ENCODE assay signal across 17 mouse cellular contexts in genomic region chr1:38848451-38849289, GRCm38 (mm10). TPM values are rescaled to one million over a fixed set of nuclear protein-coding genes. Genes with fewer than 3 reads are reported as not detected.
DNase-seq lines count a peak whose midpoint lies in the region; ATAC-seq lines count a peak whose summit lies in the region.
"Had no signal": no experiment of that assay in that cellular context is flagged by ENCODE, and none has a peak within 500 bp of the region (broad histone marks: within the 10 kb centered on the region; RNA-seq: fewer than 3 reads in every experiment).

No protein-coding gene starts in this region.

- WGBS in hindbrain, embryonic 12.5 days = 14% methylated on average over 2 of the region's 2 CpGs
- 27% methylated on average over 2 of the region's 2 CpGs for WGBS in midbrain, embryonic 13.5 days

- peaks cover 14% of the 10 kb centered on the region for H3K4me1 ChIP-seq in hindbrain, embryonic 12.5 days
- peaks cover 23% of the 10 kb centered on the region for H3K4me1 ChIP-seq in midbrain, embryonic 13.5 days (replicated peaks)
- H3K4me1 ChIP-seq: heart, embryonic 13.5 days had no signal

- peak overlapping the region; percentile 42; the same call in 1 of the 2 replicates for H3K4me2 ChIP-seq in hindbrain, embryonic 12.5 days (replicated peaks)
- peak overlapping the region; percentile 45; the same call in 1 of the 2 replicates for H3K4me2 ChIP-seq in midbrain, embryonic 13.5 days (replicated peaks)
- H3K4me2 ChIP-seq: heart, embryonic 13.5 days had no signal

- DNase-seq in right cerebral cortex, adult 18-20 months = peak; percentile 46
- no peak for DNase-seq in right cerebral cortex, postnatal 4 days
- peak; percentile 58 for DNase-seq in telencephalon, adult 2 months (ENCODE audit: low read depth, low spot score)
- DNase-seq in natural killer cell, adult 2 months (ENCODE audit: low spot score in 2 of 2) = no peak
- no peak for DNase-seq in cerebellum, postnatal 4 days (ENCODE audit: low spot score in 2 of 2)
- DNase-seq in gastrocnemius, postnatal 36 days = no peak
- DNase-seq: adrenal gland, adult 2 months; gastrocnemius, adult 2 months; spleen, adult 18-20 months had no signal

- peaks cover 20% of the 10 kb centered on the region; the same call in 1 of the 2 replicates for H3K27me3 ChIP-seq in hindbrain, embryonic 12.5 days
- H3K27me3 ChIP-seq in midbrain, embryonic 13.5 days = 0 out of 2 replicates have a peak, but pooled peaks cover 2% of the 10 kb centered on the region

- ATAC-seq in hindbrain, embryonic 12.5 days (ENCODE audit: low FRiP score) = peak; percentile 49
- peak; percentile 60 for ATAC-seq in midbrain, embryonic 13.5 days
- ATAC-seq: CD4-positive, CD25-positive, alpha-beta regulatory T cell, adult 4 months; inflammation-experienced regulatory T-cells, adult 6 months; lung, postnatal 0 days; Patski had no signal

- intact Hi-C loops in gastrocnemius, postnatal 36 days (cut with DNase I) = no loop called here

- H3K4me3 ChIP-seq in hindbrain, embryonic 12.5 days = no peak overlapping the region
- H3K4me3 ChIP-seq in midbrain, embryonic 13.5 days (replicated peaks) = no peak overlapping the region
- H3K4me3 ChIP-seq: gastrocnemius, adult 2 months; heart, embryonic 13.5 days had no signal

- no peaks in the 10 kb centered on the region for H3K36me3 ChIP-seq in hindbrain, embryonic 12.5 days
- no peaks in the 10 kb centered on the region for H3K36me3 ChIP-seq in midbrain, embryonic 13.5 days
- H3K36me3 ChIP-seq: heart, embryonic 13.5 days had no signal

- no peak overlapping the region for H3K27ac ChIP-seq in hindbrain, embryonic 12.5 days
- peak overlapping the region; percentile 85 for H3K27ac ChIP-seq in midbrain, embryonic 13.5 days
- H3K27ac ChIP-seq: gastrocnemius, adult 2 months; heart, embryonic 13.5 days had no signal

- no peaks in the 10 kb centered on the region for H3K9me3 ChIP-seq in hindbrain, embryonic 12.5 days (replicated peaks)
- no peaks in the 10 kb centered on the region for H3K9me3 ChIP-seq in midbrain, embryonic 13.5 days
- H3K9me3 ChIP-seq: heart, embryonic 13.5 days had no signal

- no peak overlapping the region for H3K9ac ChIP-seq in hindbrain, embryonic 12.5 days
- no peak overlapping the region for H3K9ac ChIP-seq in midbrain, embryonic 13.5 days (replicated peaks)
- H3K9ac ChIP-seq: heart, embryonic 13.5 days had no signal

RNA-seq across cellular contexts. Expression of gene Lonrf2, which starts 12.2 kb away (rescaled TPM):
- polyA plus RNA-seq in hindbrain, embryonic 12.5 days (2016; fragmentation: Nextera tagmentation; extraction: Ambion mirVana) = 7.6 and 8.2 TPM in 2 replicates
- polyA plus RNA-seq in midbrain, embryonic 13.5 days (2015; fragmentation: Nextera tagmentation; extraction: Ambion mirVana) = 12.5 and 14.1 TPM in 2 replicates
- total RNA-seq in gastrocnemius, postnatal 36 days (2021) = under 1 TPM; 0.28 to 0.42 TPM
- total RNA-seq: liver, adult 2 months had no signal
- polyA plus RNA-seq: CD4-positive, CD25-positive, alpha-beta regulatory T cell, adult 4 months; inflammation-experienced regulatory T-cells, adult 6 months; liver, adult 2 months had no signal

RNA-seq across cellular contexts. Expression of gene Chst10, which starts 49.3 kb away (rescaled TPM):
- 31.0 and 32.4 TPM in 2 replicates for polyA plus RNA-seq in hindbrain, embryonic 12.5 days (2016; fragmentation: Nextera tagmentation; extraction: Ambion mirVana)
- polyA plus RNA-seq in midbrain, embryonic 13.5 days (2015; fragmentation: Nextera tagmentation; extraction: Ambion mirVana) = 45.9 and 46.6 TPM in 2 replicates
- under 1 TPM; 0.10 to 0.28 TPM for total RNA-seq in gastrocnemius, postnatal 36 days (2021)

Comparison
In these comparisons a context has a peak if more than half of its experiments do, and no peak if none do; other contexts are left out.
1. DNase-seq: peak in right cerebral cortex, adult 18-20 months (single experiment) and telencephalon, adult 2 months (single experiment); none in right cerebral cortex, postnatal 4 days (single experiment), natural killer cell, adult 2 months (0 of 2), cerebellum, postnatal 4 days (0 of 2) and gastrocnemius, postnatal 36 days (0 of 2).